Mouse (Mus musculus) small intestine, adult 2 months (tissue): ENCODE data around the gene Mst1r. TPM values are rescaled to one million over a fixed set of nuclear protein-coding genes. Genes with fewer than 3 reads are reported as not detected.

Source experiments
- H3K27ac ChIP-seq: fragments of 200-500 bp; 2 replicates; pipeline ENCODE4 v1.5.1; 2012; ENCODE audit warnings: low read depth, low read length, control low read depth, inconsistent platforms; ENCODE audit not compliant: insufficient read depth
- H3K27me3 ChIP-seq: fragments of 200-500 bp; 2 replicates; pipeline ENCODE4 v1.6.1; 2012; ENCODE audit warnings: mild to moderate bottlenecking, moderate library complexity, low read length, inconsistent platforms; ENCODE audit not compliant: control insufficient read depth, insufficient read depth
- H3K36me3 ChIP-seq: fragments of 200-500 bp; 2 replicates; pipeline ENCODE4 v1.6.1; 2012; ENCODE audit warnings: mild to moderate bottlenecking, low read length, control low read depth, inconsistent platforms; ENCODE audit not compliant: control insufficient read depth, insufficient read depth
- H3K4me1 ChIP-seq: fragments of 200-500 bp; 2 replicates; pipeline ENCODE4 v1.6.1; 2012; ENCODE audit warnings: low read length, inconsistent platforms, mixed read lengths; ENCODE audit not compliant: control insufficient read depth, insufficient read depth, insufficient read length
- H3K4me3 ChIP-seq: fragments of 200-500 bp; 2 replicates; pipeline ENCODE4 v1.5.1; 2012; ENCODE audit warnings: low read depth, mild to moderate bottlenecking, control low read depth, inconsistent platforms, low read length, moderate library complexity
- CTCF ChIP-seq: fragments of 200-500 bp; IDR thresholded peaks from 2 replicates; pipeline ENCODE4 v1.5.1; 2012; ENCODE audit warnings: low read depth, mild to moderate bottlenecking, control low read depth, inconsistent platforms, low read length, moderate library complexity, mixed read lengths; ENCODE audit not compliant: insufficient replicate concordance, insufficient read length; ENCODE audit errors: extremely low read depth
- POLR2A ChIP-seq: fragments of 200-500 bp; IDR thresholded peaks from 2 replicates; pipeline ENCODE4 v1.6.1; 2012; ENCODE audit warnings: low read depth, mild to moderate bottlenecking, control low read depth, inconsistent platforms, low read length, moderate library complexity
- WGBS: fragments of 180-500 bp; shearing (Covaris S2); methylation state at CpG from one replicate; pipeline ENCODE4 v1.1.7; 2018; 5-methylcytosine and 5-hydroxymethylcytosine counted together
- polyA plus RNA-seq: library from polyadenylated mRNA; depleted of rRNA; stranded (reverse); fragments of >200 nt; gene quantifications from 2 replicates; pipeline ENCODE4 v1.2.3, GENCODE M21; 2012

Mst1r gene
- polyA plus RNA-seq, 1 experiment = 94.7 TPM

DNA sequence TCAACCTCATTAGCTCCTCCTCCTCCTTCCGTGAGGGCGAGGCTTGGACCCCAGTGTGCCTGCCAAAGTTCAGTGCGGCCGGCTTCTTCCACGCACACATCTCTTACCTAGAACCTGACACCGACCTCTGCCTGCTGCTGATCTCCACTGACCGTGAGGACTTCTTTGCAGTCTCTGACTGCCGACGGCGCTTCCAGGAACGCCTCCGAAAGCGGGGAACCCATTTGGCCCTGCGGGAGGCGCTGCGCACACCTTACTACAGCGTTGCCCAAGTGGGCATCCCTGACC, 5.1 kb upstream of the Mst1r start:
- peaks cover 50% of the 10 kb centered on the region for H3K36me3 ChIP-seq
- TF ChIP-seq CTCF = no peak
- no peak for TF ChIP-seq POLR2A
- H3K27ac ChIP-seq = no peak overlapping the region
- peaks cover 18% of the 10 kb centered on the region for H3K4me1 ChIP-seq
- 28% methylated on average over 17 of the region's 17 CpGs for WGBS
- H3K4me3 ChIP-seq = peak overlapping the region; percentile 16
- no peaks in the 10 kb centered on the region for H3K27me3 ChIP-seq

DNA sequence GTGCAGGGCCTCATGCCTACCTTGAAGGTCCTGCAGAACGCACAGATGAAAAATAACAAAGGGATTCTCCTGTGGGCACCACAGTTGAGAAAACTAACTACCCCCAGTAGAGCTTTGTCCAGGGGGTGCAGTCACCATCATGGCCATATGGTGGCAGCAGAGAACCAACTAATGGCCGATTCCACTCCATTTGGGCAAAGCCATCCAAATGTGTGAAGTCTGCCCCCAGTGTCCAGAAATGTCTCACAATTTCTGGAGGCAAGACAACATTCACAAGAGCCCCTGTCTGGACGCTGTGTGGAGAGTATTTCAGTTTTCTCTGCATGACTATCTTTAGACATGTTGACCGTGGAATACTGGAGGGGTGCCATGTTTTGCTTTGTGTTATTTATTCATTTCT, 1.9 kb upstream of the Mst1r start:
- TF ChIP-seq POLR2A (no peak), CTCF (peak; percentile 95; the same call in 1 of the 2 replicates)
- no peak overlapping the region for H3K4me3 ChIP-seq
- 5% methylated on average over 4 of the region's 4 CpGs for WGBS
- H3K36me3 ChIP-seq = peaks cover 31% of the 10 kb centered on the region
- no peaks in the 10 kb centered on the region for H3K27me3 ChIP-seq
- H3K4me1 ChIP-seq = peaks cover 18% of the 10 kb centered on the region
- H3K27ac ChIP-seq = no peak overlapping the region

DNA sequence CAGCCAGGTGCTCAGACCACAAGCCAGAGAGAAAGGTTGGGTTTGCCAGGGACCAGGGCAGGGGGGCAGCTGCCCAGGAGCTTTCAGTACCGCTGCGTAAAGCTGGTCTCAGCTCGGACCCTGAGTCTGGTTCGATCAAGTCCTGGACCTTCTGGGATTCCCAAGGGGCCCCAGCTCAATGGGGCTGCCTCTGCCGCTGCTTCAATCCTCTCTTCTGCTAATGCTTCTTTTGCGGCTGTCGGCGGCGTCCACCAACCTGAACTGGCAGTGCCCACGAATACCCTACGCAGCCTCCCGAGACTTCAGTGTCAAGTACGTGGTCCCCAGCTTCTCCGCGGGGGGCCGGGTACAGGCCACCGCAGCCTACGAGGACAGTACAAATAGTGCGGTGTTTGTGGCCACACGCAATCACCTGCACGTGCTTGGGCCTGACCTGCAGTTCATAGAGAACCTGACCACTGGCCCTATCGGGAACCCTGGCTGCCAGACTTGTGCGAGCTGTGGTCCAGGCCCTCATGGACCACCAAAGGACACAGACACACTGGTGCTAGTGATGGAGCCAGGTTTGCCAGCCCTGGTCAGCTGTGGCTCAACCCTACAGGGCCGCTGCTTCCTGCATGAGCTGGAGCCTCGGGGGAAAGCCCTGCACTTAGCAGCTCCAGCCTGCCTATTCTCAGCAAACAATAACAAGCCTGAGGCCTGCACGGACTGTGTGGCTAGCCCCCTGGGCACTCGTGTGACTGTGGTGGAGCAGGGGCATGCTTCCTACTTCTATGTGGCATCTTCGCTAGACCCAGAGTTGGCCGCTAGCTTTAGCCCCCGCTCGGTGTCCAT, 511 bp downstream of the Mst1r start:
- Histone ChIP-seq H3K27me3 (no peaks in the 10 kb centered on the region), H3K27ac (peak overlapping the region; percentile 96), H3K4me3 (peak overlapping the region; percentile 67), H3K36me3 (peaks cover 15% of the 10 kb centered on the region), H3K4me1 (peaks cover 15% of the 10 kb centered on the region)
- no peak; the same call in 1 of the 2 replicates for TF ChIP-seq POLR2A
- no peak for TF ChIP-seq CTCF
- WGBS = 17% methylated on average over 31 of the region's 31 CpGs

DNA sequence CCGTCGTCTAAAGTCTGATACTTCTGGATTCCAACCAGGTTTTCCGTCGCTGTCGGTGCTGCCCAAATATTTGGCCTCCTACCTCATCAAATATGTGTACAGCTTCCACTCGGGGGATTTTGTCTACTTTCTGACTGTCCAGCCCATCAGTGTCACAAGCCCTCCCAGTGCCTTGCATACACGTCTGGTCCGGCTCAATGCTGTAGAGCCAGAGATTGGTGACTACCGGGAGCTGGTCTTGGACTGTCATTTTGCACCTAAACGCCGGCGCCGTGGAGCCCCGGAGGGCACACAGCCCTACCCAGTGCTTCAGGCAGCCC, 1.1 kb downstream of the Mst1r start:
- Histone ChIP-seq H3K4me3 (peak overlapping the region; percentile 67), H3K4me1 (peaks cover 15% of the 10 kb centered on the region), H3K27me3 (no peaks in the 10 kb centered on the region), H3K27ac (peak overlapping the region; percentile 96), H3K36me3 (peaks cover 15% of the 10 kb centered on the region)
- no peak for TF ChIP-seq CTCF
- no peak for TF ChIP-seq POLR2A
- WGBS = 29% methylated on average over 14 of the region's 14 CpGs

DNA sequence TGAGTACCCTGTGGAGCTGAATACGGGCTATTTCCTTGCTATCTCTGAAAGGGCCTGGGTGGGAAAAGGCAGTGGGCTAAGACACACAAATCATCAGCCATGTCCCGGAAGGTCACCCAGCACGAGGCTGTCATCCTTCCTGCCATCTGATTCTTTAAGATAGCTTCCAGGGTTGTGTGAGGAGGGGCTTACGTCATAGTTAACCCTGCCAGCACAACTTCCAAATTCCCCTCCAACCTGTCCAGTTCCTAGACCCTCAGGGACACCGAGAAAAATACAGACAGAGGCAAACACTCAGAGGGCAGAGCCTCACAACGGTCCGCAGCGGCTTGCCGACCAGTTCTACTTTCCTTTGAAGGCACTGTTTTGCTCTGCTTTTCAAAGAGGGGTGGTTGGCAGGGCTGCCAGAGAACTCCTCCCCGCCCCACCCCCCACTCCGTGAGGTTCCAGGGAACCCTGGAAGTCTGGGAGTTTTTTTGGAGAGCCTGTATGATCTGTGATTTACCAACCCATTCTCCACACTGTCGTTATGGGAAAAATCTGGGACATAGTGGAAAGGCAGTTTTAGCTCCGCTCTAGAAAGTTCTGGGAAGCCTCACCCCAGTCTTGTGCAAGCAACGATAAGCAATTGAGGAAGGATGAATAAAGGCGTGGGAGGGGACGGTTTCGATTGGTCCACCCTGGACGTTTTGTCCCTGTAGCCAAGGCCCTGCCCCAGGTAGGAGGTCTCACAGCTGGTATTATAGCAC, 1.9 kb downstream of the Mst1r start:
- Histone ChIP-seq H3K27me3 (no peaks in the 10 kb centered on the region), H3K4me3 (peak overlapping the region; percentile 67), H3K27ac (peak overlapping the region; percentile 97), H3K4me1 (peaks cover 15% of the 10 kb centered on the region), H3K36me3 (peaks cover 18% of the 10 kb centered on the region)
- no peak for TF ChIP-seq CTCF
- peak; percentile 19; the same call in 1 of the 2 replicates for TF ChIP-seq POLR2A
- WGBS = 15% methylated on average over 18 of the region's 18 CpGs

DNA sequence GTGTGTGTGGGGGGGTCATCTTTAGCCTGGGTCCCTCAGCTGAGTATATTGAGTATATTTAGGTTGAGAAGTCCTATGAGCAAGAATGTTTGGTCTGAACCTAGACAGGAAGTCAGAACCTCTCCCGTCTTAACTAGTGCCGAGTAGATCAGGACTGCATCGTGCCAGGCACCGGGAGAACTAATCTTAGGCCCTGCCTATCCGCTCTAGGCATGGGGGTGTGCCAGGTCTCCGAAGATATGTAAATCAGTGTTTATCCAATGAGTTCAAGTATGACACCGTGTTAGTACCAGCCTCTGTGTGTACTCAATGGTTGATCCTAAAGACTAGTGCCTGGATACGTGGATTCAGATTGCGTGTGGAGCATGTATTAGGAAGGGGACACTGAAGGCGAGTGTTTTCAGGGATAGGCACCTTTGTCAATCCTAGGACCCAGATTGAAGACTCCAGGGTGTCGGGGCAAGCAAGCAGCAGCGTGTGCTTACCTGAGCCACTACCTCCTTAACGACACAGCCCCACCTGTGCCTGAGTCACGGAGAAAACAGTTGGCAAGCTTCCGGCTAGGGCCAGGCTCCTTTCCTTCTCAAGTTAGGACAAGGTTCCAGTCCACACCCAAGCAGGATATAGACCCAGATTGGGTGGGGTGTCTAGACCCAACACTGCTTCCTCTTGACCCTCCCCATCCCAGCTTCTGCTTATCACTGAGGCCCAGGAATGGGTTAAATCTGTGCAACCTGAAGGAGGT, 3.5 kb downstream of the Mst1r start:
- WGBS = 27% methylated on average over 15 of the region's 15 CpGs
- H3K4me1 ChIP-seq = peaks cover 15% of the 10 kb centered on the region
- H3K36me3 ChIP-seq = peaks cover 32% of the 10 kb centered on the region
- H3K27ac ChIP-seq = peak overlapping the region; percentile 97
- H3K4me3 ChIP-seq = peak overlapping the region; percentile 44
- no peaks in the 10 kb centered on the region for H3K27me3 ChIP-seq
- no peak for TF ChIP-seq CTCF
- TF ChIP-seq POLR2A = peak; percentile 56

DNA sequence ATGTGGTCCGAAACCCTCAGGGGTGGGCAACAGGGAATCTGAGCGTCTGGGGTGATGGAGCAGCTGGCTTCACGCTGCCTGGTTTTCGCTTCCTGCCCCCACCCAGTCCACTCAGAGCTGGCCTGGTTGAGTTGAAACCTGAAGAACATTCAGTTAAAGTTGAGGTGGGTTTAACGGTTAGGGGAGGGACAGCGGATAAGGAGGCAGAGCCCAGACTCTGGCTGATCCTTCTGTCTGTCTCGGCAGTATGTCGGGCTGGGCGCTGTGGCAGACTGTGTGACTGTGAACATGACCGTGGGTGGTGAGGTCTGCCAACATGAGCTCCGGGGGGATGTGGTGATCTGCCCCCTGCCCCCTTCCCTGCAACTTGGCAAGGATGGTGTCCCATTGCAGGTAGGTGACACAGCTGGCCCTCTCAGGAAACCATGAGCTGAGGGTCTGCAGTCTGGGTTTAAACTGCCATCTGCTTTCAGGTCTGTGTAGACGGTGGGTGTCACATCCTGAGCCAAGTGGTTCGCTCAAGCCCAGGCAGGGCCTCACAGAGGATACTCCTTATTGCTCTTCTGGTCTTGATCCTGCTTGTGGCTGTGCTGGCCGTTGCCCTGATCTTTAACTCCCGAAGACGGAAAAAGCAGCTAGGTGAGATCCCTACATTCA, 8.2 kb downstream of the Mst1r start:
- H3K36me3 ChIP-seq = peaks cover 76% of the 10 kb centered on the region
- H3K27me3 ChIP-seq = no peaks in the 10 kb centered on the region
- WGBS = 88% methylated on average over 16 of the region's 16 CpGs
- peaks cover 6% of the 10 kb centered on the region for H3K4me1 ChIP-seq
- H3K4me3 ChIP-seq = no peak overlapping the region
- TF ChIP-seq CTCF (no peak), POLR2A (no peak)
- H3K27ac ChIP-seq = no peak overlapping the region
